Mouse (Mus musculus): ENCODE measurements around the gene Cd8a.

Gene Cd8a

DNA sequence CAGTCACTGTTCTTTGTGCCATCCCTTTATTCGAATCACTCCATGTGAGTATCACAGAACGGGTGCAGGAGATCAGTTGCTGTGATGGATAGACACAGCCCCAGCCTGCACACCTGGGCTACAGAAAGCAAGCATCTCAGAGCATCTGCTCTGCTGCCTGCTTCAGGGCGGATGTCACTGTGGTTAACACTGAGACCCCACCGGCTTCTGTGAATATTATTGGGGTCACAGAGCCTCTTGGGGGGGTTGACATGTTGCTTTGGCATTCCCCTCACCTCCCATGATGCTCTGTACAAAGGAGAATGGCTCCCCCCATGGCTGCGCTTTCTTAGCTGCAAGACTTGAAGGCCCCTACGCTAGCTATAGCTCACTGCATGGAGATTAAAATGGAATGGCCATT is 3.8 kb upstream of the Cd8a start:
- no peak for DNase-seq (ENCODE audit: low read depth, low spot score)

DNA sequence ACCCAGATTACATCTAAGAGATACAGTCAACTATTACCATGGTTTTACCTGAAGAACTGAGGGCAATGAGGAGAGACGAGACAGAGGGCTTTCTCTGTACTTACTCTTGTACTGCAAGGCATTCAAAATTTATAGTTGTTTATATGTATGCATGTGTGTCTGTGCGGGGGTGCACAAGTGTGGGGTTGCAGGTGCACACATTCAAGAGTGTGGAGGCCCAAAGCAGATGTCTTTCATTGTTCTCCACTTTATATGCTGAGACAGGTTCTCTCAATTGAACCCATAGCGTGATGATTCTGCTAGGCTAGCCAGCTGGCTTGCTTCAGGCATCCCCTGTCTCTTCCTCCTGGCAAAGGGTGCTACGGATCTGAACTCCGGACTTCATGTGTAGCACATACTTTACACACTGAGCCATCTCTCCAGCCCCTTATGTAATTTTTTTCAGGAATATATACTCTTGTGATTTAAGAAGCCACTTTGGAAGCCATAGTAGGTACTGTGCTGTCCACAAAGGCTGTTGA is 2.1 kb upstream of the Cd8a start:
- no peak for DNase-seq (ENCODE audit: low read depth, low spot score)

DNA sequence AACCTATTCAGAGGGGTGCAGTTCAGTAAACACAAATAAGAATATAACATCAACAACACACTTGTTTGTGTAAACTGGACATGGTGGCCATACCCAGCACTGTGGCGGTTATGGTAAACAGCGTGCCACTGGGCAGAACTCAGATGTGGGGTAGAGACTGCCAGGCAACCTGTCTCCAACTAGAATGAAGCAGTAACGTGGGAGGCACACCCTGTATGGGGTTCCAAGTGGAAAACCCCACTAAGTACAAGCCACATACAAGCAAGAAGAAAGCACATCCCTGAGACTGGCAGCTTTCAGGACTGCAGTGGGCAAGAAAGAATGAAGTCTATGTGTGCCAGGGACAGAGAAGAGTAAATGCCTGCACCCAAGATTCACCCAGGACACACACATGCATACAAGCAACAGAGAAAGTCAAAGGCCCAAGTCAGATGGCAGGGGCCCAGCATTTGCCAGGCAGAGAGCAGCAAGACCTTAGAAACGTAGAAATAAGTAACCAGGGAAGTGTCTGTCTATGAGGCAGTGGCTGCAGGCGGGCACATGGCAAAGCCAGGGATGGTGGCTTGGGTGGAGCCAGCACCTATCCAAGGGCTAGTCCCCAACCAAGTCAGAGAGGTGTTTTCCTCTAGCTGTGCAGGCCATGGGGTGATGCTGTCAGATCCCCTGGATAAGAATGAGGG is 1.0 kb upstream of the Cd8a start:
- no peak for DNase-seq (ENCODE audit: low read depth, low spot score)

DNA sequence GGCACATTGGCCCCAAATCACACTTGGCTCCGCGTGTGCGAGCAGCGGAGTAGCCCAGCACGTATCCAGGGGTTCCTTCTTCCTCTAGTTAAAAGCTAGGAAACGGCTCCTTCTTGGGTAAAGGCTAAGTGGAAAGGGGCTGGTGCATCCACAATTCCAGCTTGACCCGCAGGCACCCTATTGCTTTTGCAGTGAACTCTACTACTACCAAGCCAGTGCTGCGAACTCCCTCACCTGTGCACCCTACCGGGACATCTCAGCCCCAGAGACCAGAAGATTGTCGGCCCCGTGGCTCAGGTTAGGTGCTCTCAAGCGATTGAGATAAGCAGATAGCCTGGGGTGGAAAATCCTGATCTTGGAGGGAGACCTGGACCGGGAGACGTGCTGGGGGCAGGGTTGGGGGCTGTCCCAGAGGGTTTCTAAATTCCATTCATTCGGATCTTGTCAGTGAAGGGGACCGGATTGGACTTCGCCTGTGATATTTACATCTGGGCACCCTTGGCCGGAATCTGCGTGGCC is 1.1 kb downstream of the Cd8a start:
- DNase-seq (ENCODE audit: low read depth, low spot score) = no peak

GRCm38 (mm10) chr6:71374921-71375320 is 1.7 kb downstream of the Cd8a start:
- DNase-seq (ENCODE audit: low read depth, low spot score) = no peak

DNA sequence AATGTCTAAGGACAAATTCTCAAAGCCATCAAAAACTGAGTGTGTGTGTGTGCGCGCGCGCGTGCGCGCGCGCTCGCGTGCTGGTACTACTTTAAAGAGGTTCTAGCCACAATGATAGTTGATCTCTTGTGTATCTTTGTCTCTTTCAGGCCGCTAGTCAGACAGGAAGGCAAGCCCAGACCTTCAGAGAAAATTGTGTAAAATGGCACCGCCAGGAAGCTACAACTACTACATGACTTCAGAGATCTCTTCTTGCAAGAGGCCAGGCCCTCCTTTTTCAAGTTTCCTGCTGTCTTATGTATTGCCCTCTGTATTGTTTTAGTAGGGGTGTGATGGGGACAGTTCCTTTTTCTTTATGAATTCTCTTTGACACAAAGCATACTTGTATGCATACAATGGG is 3.5 kb downstream of the Cd8a start:
- DNase-seq (ENCODE audit: low read depth, low spot score) = no peak

GRCm38 (mm10) chr6:71381654-71382053 is 8.4 kb downstream of the Cd8a start:
- no peak for DNase-seq (ENCODE audit: low read depth, low spot score)

DNA sequence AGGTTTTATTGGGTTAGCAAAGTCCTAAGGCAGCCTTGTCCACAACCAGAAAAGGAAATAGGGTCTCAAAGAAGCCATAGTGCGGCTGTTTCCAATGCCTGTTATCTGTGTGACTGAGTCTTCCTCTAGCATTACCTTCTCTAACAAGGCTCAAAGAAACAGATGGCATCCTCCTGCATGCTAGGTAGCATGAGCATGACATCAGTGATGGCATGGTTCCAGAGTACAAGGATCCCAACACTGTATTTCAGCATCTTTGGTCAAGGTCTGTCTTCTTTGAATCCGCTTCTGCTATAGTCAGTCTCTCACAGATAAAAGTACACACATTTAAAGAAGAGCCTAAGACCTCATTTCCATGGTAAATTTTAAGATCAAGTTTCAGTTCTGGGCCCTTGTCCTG is 17.3 kb downstream of the Cd8a start:
- DNase-seq (ENCODE audit: low read depth, low spot score) = no peak

GRCm38 (mm10) chr6:71396016-71396415 is 22.8 kb downstream of the Cd8a start:
- DNase-seq (ENCODE audit: low read depth, low spot score) = no peak

GRCm38 (mm10) chr6:71396761-71397160 is 23.5 kb downstream of the Cd8a start:
- no peak for DNase-seq (ENCODE audit: low read depth, low spot score)

- DNase-seq (ENCODE audit: low read depth, low spot score) = no peak
Measured at GRCm38 (mm10) chr6:71398829-71399609, 25.8 kb downstream of the Cd8a start.

DNA sequence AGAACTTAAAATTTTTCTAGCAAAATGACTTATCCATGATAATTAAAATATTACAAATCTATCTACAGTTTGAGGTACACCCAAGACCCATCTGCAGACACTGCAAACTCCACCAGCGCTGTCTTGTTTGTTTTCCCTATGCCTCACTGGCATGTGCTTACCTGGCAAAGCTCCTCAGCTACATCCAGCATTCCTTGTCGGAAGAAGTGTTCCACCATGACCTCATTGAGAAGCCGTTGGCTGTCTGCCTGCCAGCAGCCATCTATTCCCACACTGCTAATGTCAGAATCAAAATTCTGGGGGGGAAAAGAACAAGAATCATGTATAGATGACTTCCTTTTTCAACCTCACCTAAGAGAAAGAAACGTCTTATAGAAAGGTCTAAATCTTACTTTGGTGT is 41.4 kb downstream of the Cd8a start:
- no peak for DNase-seq (ENCODE audit: low read depth, low spot score)

- no peak for DNase-seq (ENCODE audit: low read depth, low spot score)
Measured at GRCm38 (mm10) chr6:71415446-71415845, 42.2 kb downstream of the Cd8a start.

- no peak for DNase-seq (ENCODE audit: low read depth, low spot score)
Measured at GRCm38 (mm10) chr6:71418874-71419273, 45.6 kb downstream of the Cd8a start.

DNA sequence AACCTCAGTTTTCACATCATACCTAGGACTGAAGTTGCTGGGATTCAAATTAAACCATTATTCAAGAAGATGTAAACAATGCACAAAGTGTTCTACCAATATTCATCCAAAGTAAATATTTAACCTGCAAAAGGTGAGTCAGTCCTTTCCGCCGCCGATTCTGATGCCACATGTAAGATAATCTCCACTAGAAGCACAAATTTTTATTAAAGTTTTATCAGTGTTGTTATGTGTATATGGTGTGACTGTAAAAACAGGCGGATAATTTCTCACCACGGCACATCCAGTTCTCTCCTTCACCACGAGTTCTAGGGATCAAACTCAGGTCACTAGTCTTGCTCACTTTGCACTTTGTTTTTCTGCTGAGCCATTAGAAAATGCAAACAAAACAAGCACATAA is 47.6 kb downstream of the Cd8a start:
- no peak for DNase-seq (ENCODE audit: low read depth, low spot score)

- no peak for DNase-seq (ENCODE audit: low read depth, low spot score)
Measured at GRCm38 (mm10) chr6:71422162-71422561, 48.9 kb downstream of the Cd8a start.

- no peak for DNase-seq (ENCODE audit: low read depth, low spot score)
Measured at GRCm38 (mm10) chr6:71423116-71423515, 49.9 kb downstream of the Cd8a start.

- no peak for DNase-seq (ENCODE audit: low read depth, low spot score)
Measured at GRCm38 (mm10) chr6:71425681-71426080, 52.5 kb downstream of the Cd8a start.

DNA sequence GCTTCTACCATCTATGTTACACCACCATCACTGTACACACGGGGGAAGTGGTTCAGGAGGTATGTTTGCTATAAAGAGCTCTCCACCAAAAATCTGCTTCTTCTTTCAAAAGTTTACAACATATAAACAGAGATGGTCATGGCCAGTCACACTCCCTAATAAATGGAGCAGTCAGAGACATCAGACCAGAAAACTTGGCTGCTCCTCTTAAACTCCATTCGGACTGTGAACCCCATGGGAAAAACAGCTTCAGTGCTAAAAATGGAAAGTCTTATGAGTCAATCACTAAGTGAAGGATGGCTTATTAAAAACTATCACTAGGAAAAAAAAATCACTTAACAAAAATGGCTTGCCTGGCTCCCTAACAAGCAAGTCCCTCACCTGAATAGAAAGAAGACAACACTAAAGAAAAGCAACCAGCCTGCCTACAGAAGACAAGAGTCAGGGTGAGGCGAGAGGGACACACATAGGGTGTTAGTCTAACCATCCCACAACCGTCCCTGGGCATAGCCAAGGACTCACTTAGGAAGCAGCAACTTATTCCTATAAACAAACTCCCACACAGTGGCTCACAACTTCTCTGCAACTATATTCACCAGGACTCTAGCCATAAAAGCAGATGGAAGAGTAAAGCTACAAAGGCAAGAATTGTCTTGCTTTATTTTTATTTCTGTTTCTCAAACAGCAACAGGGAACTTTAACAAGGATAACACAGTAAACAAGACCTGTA is 54.9 kb downstream of the Cd8a start:
- DNase-seq (ENCODE audit: low read depth, low spot score) = no peak

All from retina, adult 2 months (tissue).